Mouse (Mus musculus) small intestine, adult 2 months (tissue): ENCODE data around the gene Pcyt1b.

ENCODE experiments used
- CTCF ChIP-seq: fragments of 200-500 bp; IDR thresholded peaks from 2 replicates; pipeline ENCODE4 v1.5.1; 2012; ENCODE audit warnings: low read depth, mild to moderate bottlenecking, control low read depth, inconsistent platforms, low read length, moderate library complexity, mixed read lengths; ENCODE audit not compliant: insufficient replicate concordance, insufficient read length; ENCODE audit errors: extremely low read depth
- POLR2A ChIP-seq: fragments of 200-500 bp; IDR thresholded peaks from 2 replicates; pipeline ENCODE4 v1.6.1; 2012; ENCODE audit warnings: low read depth, mild to moderate bottlenecking, control low read depth, inconsistent platforms, low read length, moderate library complexity

DNA sequence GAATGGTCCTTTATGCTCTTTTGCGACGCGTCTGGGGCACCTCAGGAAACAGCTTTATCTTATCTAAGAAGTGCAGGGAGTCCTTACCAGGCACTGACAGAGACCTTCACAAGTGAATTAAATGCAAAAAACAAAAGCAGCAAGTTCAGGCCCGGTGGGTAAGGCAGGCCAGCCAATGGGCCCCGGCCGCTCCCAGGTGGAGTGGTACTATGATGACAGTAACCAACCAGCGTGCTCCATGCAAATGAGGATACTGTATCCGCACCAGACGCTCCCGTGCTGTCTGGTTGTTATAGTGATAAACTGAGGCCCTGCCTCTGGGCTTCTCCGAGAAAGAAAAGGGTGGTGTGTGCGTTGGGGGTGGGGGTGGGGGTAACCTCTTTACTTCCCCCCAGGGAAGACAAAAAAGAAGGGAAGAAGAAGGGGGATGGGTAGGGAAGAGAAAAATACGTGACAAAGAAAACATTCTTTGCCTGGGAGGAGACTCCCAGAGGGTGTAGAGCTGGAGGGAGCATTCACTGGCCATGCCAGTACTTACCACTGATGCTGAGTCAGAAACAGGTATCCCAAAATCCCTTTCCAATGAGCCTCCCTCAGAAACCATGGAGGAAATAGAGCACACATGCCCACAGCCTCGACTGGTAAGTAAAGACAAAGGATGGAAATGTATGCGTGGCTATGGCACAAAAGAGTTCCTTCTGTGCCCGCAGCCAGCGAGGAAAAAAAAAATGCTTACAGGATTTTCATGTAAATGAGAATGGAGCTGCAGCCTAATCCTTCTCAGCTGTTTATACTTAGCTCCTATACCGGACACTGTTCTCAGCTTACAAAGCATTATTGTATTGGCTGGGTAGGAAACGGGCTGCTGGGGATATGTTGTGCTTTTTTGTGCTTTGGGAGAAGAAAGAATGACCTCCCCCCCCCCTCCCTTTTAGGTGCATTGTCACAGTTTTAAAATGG is 20.5 kb downstream of the Pcyt1b start:
- TF ChIP-seq CTCF (no peak), POLR2A (no peak)
